Mouse (Mus musculus): ENCODE data around the gene Oas1a.
"Not testable (repeated sequence)": the region's sequence is repeated elsewhere in the genome, so short reads cannot be mapped to it uniquely, and the experiment has no call there.

Oas1a gene

GRCm38 (mm10) chr5:120893866-120894265 is 13.5 kb downstream of the Oas1a start:
- DNase-seq (ENCODE audit: inconsistent age in 2 of 2, low spot score in 1 of 2), result not testable (repeated sequence)

- DNase-seq (ENCODE audit: inconsistent age in 2 of 2, low spot score in 1 of 2), result no peak
Observed at GRCm38 (mm10) chr5:120892243-120892660, 15.1 kb downstream of the Oas1a start.

GRCm38 (mm10) chr5:120891566-120892242 is 15.6 kb downstream of the Oas1a start:
- not testable (repeated sequence) for DNase-seq (ENCODE audit: inconsistent age in 2 of 2, low spot score in 1 of 2)

GRCm38 (mm10) chr5:120890991-120891390 is 16.3 kb downstream of the Oas1a start:
- DNase-seq (ENCODE audit: inconsistent age in 2 of 2, low spot score in 1 of 2), result no peak

GRCm38 (mm10) chr5:120890026-120890425 is 17.3 kb downstream of the Oas1a start:
- DNase-seq (ENCODE audit: inconsistent age in 2 of 2, low spot score in 1 of 2), result no peak

GRCm38 (mm10) chr5:120888294-120888815 is 19.0 kb downstream of the Oas1a start:
- not testable (repeated sequence) for DNase-seq (ENCODE audit: inconsistent age in 2 of 2, low spot score in 1 of 2)

GRCm38 (mm10) chr5:120887831-120888230 is 19.5 kb downstream of the Oas1a start:
- no peak for DNase-seq (ENCODE audit: inconsistent age in 2 of 2, low spot score in 1 of 2)

GRCm38 (mm10) chr5:120887413-120887812 is 19.9 kb downstream of the Oas1a start, which contains the start of gene Oas1g:
Oas1g (minus strand) TSS chr5:120887613.
- DNase-seq (ENCODE audit: inconsistent age in 2 of 2, low spot score in 1 of 2), result not testable (repeated sequence)

GRCm38 (mm10) chr5:120881681-120882080 is 25.6 kb downstream of the Oas1a start:
- DNase-seq (ENCODE audit: inconsistent age in 2 of 2, low spot score in 1 of 2), result not testable (repeated sequence)

GRCm38 (mm10) chr5:120878803-120879202 is 28.5 kb downstream of the Oas1a start:
- not testable (repeated sequence) for DNase-seq (ENCODE audit: inconsistent age in 2 of 2, low spot score in 1 of 2)

- not testable (repeated sequence) for DNase-seq (ENCODE audit: inconsistent age in 2 of 2, low spot score in 1 of 2)
Observed at GRCm38 (mm10) chr5:120877407-120877806, 29.9 kb downstream of the Oas1a start.

GRCm38 (mm10) chr5:120876839-120877238 is 30.5 kb downstream of the Oas1a start:
- not testable (repeated sequence) for DNase-seq (ENCODE audit: inconsistent age in 2 of 2, low spot score in 1 of 2)

- no peak for DNase-seq (ENCODE audit: inconsistent age in 2 of 2, low spot score in 1 of 2)
Observed at GRCm38 (mm10) chr5:120871469-120871868, 35.9 kb downstream of the Oas1a start.

- DNase-seq (ENCODE audit: inconsistent age in 2 of 2, low spot score in 1 of 2), result no peak
Observed at GRCm38 (mm10) chr5:120870782-120871181, 36.5 kb downstream of the Oas1a start.

- no peak for DNase-seq (ENCODE audit: inconsistent age in 2 of 2, low spot score in 1 of 2)
Observed at GRCm38 (mm10) chr5:120870081-120870480, 37.2 kb downstream of the Oas1a start.

GRCm38 (mm10) chr5:120869436-120870015 is 37.8 kb downstream of the Oas1a start:
- no peak for DNase-seq (ENCODE audit: inconsistent age in 2 of 2, low spot score in 1 of 2)

GRCm38 (mm10) chr5:120865336-120865860 is 41.9 kb downstream of the Oas1a start:
- DNase-seq (ENCODE audit: inconsistent age in 2 of 2, low spot score in 1 of 2), result peak in 1 of 2 experiments; percentile 33

GRCm38 (mm10) chr5:120861121-120861520 is 46.2 kb downstream of the Oas1a start, which contains the start of gene Oas1h:
Oas1h (plus strand) TSS chr5:120861421.
- no peak for DNase-seq (ENCODE audit: inconsistent age in 2 of 2, low spot score in 1 of 2)

GRCm38 (mm10) chr5:120859241-120859640 is 48.1 kb downstream of the Oas1a start:
- no peak for DNase-seq (ENCODE audit: inconsistent age in 2 of 2, low spot score in 1 of 2)

- DNase-seq (ENCODE audit: inconsistent age in 2 of 2, low spot score in 1 of 2), result peak; percentile 21 to 65
Observed at GRCm38 (mm10) chr5:120849601-120850136, 57.7 kb downstream of the Oas1a start.

GRCm38 (mm10) chr5:120847067-120847466 is 60.3 kb downstream of the Oas1a start, which contains the start of gene Oas1f:
Oas1f (plus strand) TSS chr5:120847367.
- DNase-seq (ENCODE audit: inconsistent age in 2 of 2, low spot score in 1 of 2), result no peak

Data from adrenal gland, adult (tissue).